Mouse (Mus musculus): ENCODE results near the gene Gm20388.

- TF ChIP-seq CTCF (IDR thresholded peaks at IDR 0.05; ENCODE audit: low read depth, low read length): no peak
- TF ChIP-seq POLR2A (IDR thresholded peaks at IDR 0.05; ENCODE audit: insufficient read depth, low read length): no peak
Observed at GRCm38 (mm10) chr8:122062508-122063223, 2152.0 kb downstream of the Gm20388 start.

Measured in ES-Bruce4 (cell line).